Mouse (Mus musculus): ENCODE measurements at regions not wholly inside any gene's neighbourhood (a gene's known extent, or its start where the extent isn't known, plus 50 kb on each side); places are given as distances from the start of the nearest gene placed in this dataset.

GRCm38 (mm10) chr8:35020480-35020879 is 745.1 kb upstream of the Gm19410 start:
- H3K4me1 ChIP-seq (replicated peaks; ENCODE audit: control insufficient read depth, insufficient read depth, low read length): no peaks in the 10 kb centered on the region
- H3K4me3 ChIP-seq (ENCODE audit: low read depth, low read length): no peak overlapping the region
- no peaks in the 10 kb centered on the region for H3K27me3 ChIP-seq (replicated peaks; ENCODE audit: control insufficient read depth, insufficient read depth, low read length)
- H3K36me3 ChIP-seq (ENCODE audit: control insufficient read depth, insufficient read depth, low read length): no peaks in the 10 kb centered on the region
- no peak for ATAC-seq (replicated peaks; ENCODE audit: low FRiP score, low TSS enrichment, low read depth)
- H3K9ac ChIP-seq (ENCODE audit: low read length): no peak overlapping the region
- H3K9me3 ChIP-seq (ENCODE audit: control insufficient read depth, low read length): no peaks in the 10 kb centered on the region; the same call in 1 of the 2 replicates
- H3K4me2 ChIP-seq (ENCODE audit: low read length): no peak overlapping the region
- DNase-seq (ENCODE audit: low spot score): no peak
- WGBS: 93% methylated on average over 8 of the region's 8 CpGs
- no peak overlapping the region for H3K27ac ChIP-seq (ENCODE audit: low read depth)

- H3K27ac ChIP-seq (ENCODE audit: low read depth): no peak overlapping the region
- H3K27me3 ChIP-seq (replicated peaks; ENCODE audit: control insufficient read depth, insufficient read depth, low read length): no peaks in the 10 kb centered on the region
- no peak overlapping the region for H3K4me3 ChIP-seq (ENCODE audit: low read depth, low read length)
- no peaks in the 10 kb centered on the region; the same call in 1 of the 2 replicates for H3K9me3 ChIP-seq (ENCODE audit: control insufficient read depth, low read length)
- H3K9ac ChIP-seq (ENCODE audit: low read length): no peak overlapping the region
- no peak overlapping the region for H3K4me2 ChIP-seq (ENCODE audit: low read length)
- no peaks in the 10 kb centered on the region for H3K4me1 ChIP-seq (replicated peaks; ENCODE audit: control insufficient read depth, insufficient read depth, low read length)
- ATAC-seq (replicated peaks; ENCODE audit: low FRiP score, low TSS enrichment, low read depth) (no peak), DNase-seq (ENCODE audit: low spot score) (no peak)
- 76% methylated on average over 6 of the region's 6 CpGs for WGBS
- no peaks in the 10 kb centered on the region for H3K36me3 ChIP-seq (ENCODE audit: control insufficient read depth, insufficient read depth, low read length)
Measured at GRCm38 (mm10) chr8:35022649-35023048, 742.9 kb upstream of the Gm19410 start.

GRCm38 (mm10) chr8:35047798-35048197 is 717.8 kb upstream of the Gm19410 start:
- Histone ChIP-seq H3K9me3 (ENCODE audit: control insufficient read depth, low read length) (no peaks in the 10 kb centered on the region), H3K4me3 (ENCODE audit: low read depth, low read length) (no peak overlapping the region), H3K4me1 (replicated peaks; ENCODE audit: control insufficient read depth, insufficient read depth, low read length) (no peaks in the 10 kb centered on the region), H3K27me3 (replicated peaks; ENCODE audit: control insufficient read depth, insufficient read depth, low read length) (no peaks in the 10 kb centered on the region), H3K27ac (ENCODE audit: low read depth) (no peak overlapping the region), H3K9ac (ENCODE audit: low read length) (no peak overlapping the region), H3K4me2 (ENCODE audit: low read length) (no peak overlapping the region), H3K36me3 (ENCODE audit: control insufficient read depth, insufficient read depth, low read length) (no peaks in the 10 kb centered on the region)
- no peak for DNase-seq (ENCODE audit: low spot score)
- no peak for ATAC-seq (replicated peaks; ENCODE audit: low FRiP score, low TSS enrichment, low read depth)
- WGBS: 47% methylated on average over 3 of the region's 3 CpGs

GRCm38 (mm10) chr8:35053444-35053843 is 712.1 kb upstream of the Gm19410 start:
- 91% methylated on average over 4 of the region's 4 CpGs for WGBS
- Histone ChIP-seq H3K4me3 (ENCODE audit: low read depth, low read length) (no peak overlapping the region), H3K27me3 (replicated peaks; ENCODE audit: control insufficient read depth, insufficient read depth, low read length) (no peaks in the 10 kb centered on the region), H3K27ac (ENCODE audit: low read depth) (no peak overlapping the region), H3K36me3 (ENCODE audit: control insufficient read depth, insufficient read depth, low read length) (no peaks in the 10 kb centered on the region), H3K4me2 (ENCODE audit: low read length) (no peak overlapping the region), H3K9ac (ENCODE audit: low read length) (no peak overlapping the region), H3K9me3 (ENCODE audit: control insufficient read depth, low read length) (no peaks in the 10 kb centered on the region), H3K4me1 (replicated peaks; ENCODE audit: control insufficient read depth, insufficient read depth, low read length) (no peaks in the 10 kb centered on the region)
- no peak for ATAC-seq (replicated peaks; ENCODE audit: low FRiP score, low TSS enrichment, low read depth)
- no peak for DNase-seq (ENCODE audit: low spot score)

- Histone ChIP-seq H3K9ac (ENCODE audit: low read length) (no peak overlapping the region), H3K27ac (ENCODE audit: low read depth) (no peak overlapping the region), H3K4me2 (ENCODE audit: low read length) (no peak overlapping the region), H3K9me3 (ENCODE audit: control insufficient read depth, low read length) (no peaks in the 10 kb centered on the region), H3K36me3 (ENCODE audit: control insufficient read depth, insufficient read depth, low read length) (no peaks in the 10 kb centered on the region), H3K4me3 (ENCODE audit: low read depth, low read length) (no peak overlapping the region), H3K4me1 (replicated peaks; ENCODE audit: control insufficient read depth, insufficient read depth, low read length) (no peaks in the 10 kb centered on the region), H3K27me3 (replicated peaks; ENCODE audit: control insufficient read depth, insufficient read depth, low read length) (no peaks in the 10 kb centered on the region)
- ATAC-seq (replicated peaks; ENCODE audit: low FRiP score, low TSS enrichment, low read depth) (no peak), DNase-seq (ENCODE audit: low spot score) (no peak)
- 83% methylated on average over 5 of the region's 5 CpGs for WGBS
Measured at GRCm38 (mm10) chr8:35061048-35061447, 704.5 kb upstream of the Gm19410 start.

GRCm38 (mm10) chr8:35068228-35068627 is 697.4 kb upstream of the Gm19410 start:
- Histone ChIP-seq H3K4me2 (ENCODE audit: low read length) (no peak overlapping the region), H3K27ac (ENCODE audit: low read depth) (no peak overlapping the region), H3K9me3 (ENCODE audit: control insufficient read depth, low read length) (no peaks in the 10 kb centered on the region), H3K36me3 (ENCODE audit: control insufficient read depth, insufficient read depth, low read length) (no peaks in the 10 kb centered on the region), H3K4me1 (replicated peaks; ENCODE audit: control insufficient read depth, insufficient read depth, low read length) (no peaks in the 10 kb centered on the region), H3K9ac (ENCODE audit: low read length) (no peak overlapping the region), H3K4me3 (ENCODE audit: low read depth, low read length) (no peak overlapping the region), H3K27me3 (replicated peaks; ENCODE audit: control insufficient read depth, insufficient read depth, low read length) (no peaks in the 10 kb centered on the region)
- ATAC-seq (replicated peaks; ENCODE audit: low FRiP score, low TSS enrichment, low read depth) (no peak), DNase-seq (ENCODE audit: low spot score) (no peak)
- 85% methylated on average over 2 of the region's 2 CpGs for WGBS

GRCm38 (mm10) chr8:35070246-35070989 is 695.2 kb upstream of the Gm19410 start:
- H3K4me2 ChIP-seq (ENCODE audit: low read length): no peak overlapping the region
- H3K27ac ChIP-seq (ENCODE audit: low read depth): no peak overlapping the region
- no peaks in the 10 kb centered on the region for H3K9me3 ChIP-seq (ENCODE audit: control insufficient read depth, low read length)
- no peak for DNase-seq (ENCODE audit: low spot score)
- ATAC-seq (replicated peaks; ENCODE audit: low FRiP score, low TSS enrichment, low read depth): no peak
- H3K4me3 ChIP-seq (ENCODE audit: low read depth, low read length): no peak overlapping the region
- no peak overlapping the region for H3K9ac ChIP-seq (ENCODE audit: low read length)
- WGBS: 72% methylated on average over 7 of the region's 7 CpGs
- no peaks in the 10 kb centered on the region for H3K27me3 ChIP-seq (replicated peaks; ENCODE audit: control insufficient read depth, insufficient read depth, low read length)
- no peaks in the 10 kb centered on the region for H3K36me3 ChIP-seq (ENCODE audit: control insufficient read depth, insufficient read depth, low read length)
- no peaks in the 10 kb centered on the region for H3K4me1 ChIP-seq (replicated peaks; ENCODE audit: control insufficient read depth, insufficient read depth, low read length)

- H3K9ac ChIP-seq (ENCODE audit: low read length): no peak overlapping the region
- no peak overlapping the region for H3K4me2 ChIP-seq (ENCODE audit: low read length)
- no peak overlapping the region for H3K27ac ChIP-seq (ENCODE audit: low read depth)
- H3K4me1 ChIP-seq (replicated peaks; ENCODE audit: control insufficient read depth, insufficient read depth, low read length): no peaks in the 10 kb centered on the region
- ATAC-seq (replicated peaks; ENCODE audit: low FRiP score, low TSS enrichment, low read depth) (no peak), DNase-seq (ENCODE audit: low spot score) (no peak)
- 86% methylated on average over 10 of the region's 10 CpGs for WGBS
- H3K27me3 ChIP-seq (replicated peaks; ENCODE audit: control insufficient read depth, insufficient read depth, low read length): no peaks in the 10 kb centered on the region
- H3K9me3 ChIP-seq (ENCODE audit: control insufficient read depth, low read length): no peaks in the 10 kb centered on the region
- no peak overlapping the region for H3K4me3 ChIP-seq (ENCODE audit: low read depth, low read length)
- no peaks in the 10 kb centered on the region for H3K36me3 ChIP-seq (ENCODE audit: control insufficient read depth, insufficient read depth, low read length)
Measured at GRCm38 (mm10) chr8:35075971-35076370, 689.6 kb upstream of the Gm19410 start.

GRCm38 (mm10) chr8:35083161-35083560 is 682.4 kb upstream of the Gm19410 start:
- H3K4me2 ChIP-seq (ENCODE audit: low read length): no peak overlapping the region
- no peaks in the 10 kb centered on the region for H3K36me3 ChIP-seq (ENCODE audit: control insufficient read depth, insufficient read depth, low read length)
- no peak overlapping the region for H3K4me3 ChIP-seq (ENCODE audit: low read depth, low read length)
- DNase-seq (ENCODE audit: low spot score): no peak
- H3K27ac ChIP-seq (ENCODE audit: low read depth): no peak overlapping the region
- WGBS: 48% methylated on average over 1 of the region's 1 CpGs
- no peak overlapping the region for H3K9ac ChIP-seq (ENCODE audit: low read length)
- H3K27me3 ChIP-seq (replicated peaks; ENCODE audit: control insufficient read depth, insufficient read depth, low read length): no peaks in the 10 kb centered on the region
- H3K9me3 ChIP-seq (ENCODE audit: control insufficient read depth, low read length): no peaks in the 10 kb centered on the region
- ATAC-seq (replicated peaks; ENCODE audit: low FRiP score, low TSS enrichment, low read depth): no peak
- H3K4me1 ChIP-seq (replicated peaks; ENCODE audit: control insufficient read depth, insufficient read depth, low read length): no peaks in the 10 kb centered on the region

Data from intestine, embryonic 14.5 days (tissue).